Mouse (Mus musculus): Measurements from ENCODE around the gene Klf15. TPM values are rescaled to one million over a fixed set of nuclear protein-coding genes. Genes with fewer than 3 reads are reported as not detected.

The Klf15 gene
- polyA plus RNA-seq, 2 experiments from 2014 or later, result not detected

DNA sequence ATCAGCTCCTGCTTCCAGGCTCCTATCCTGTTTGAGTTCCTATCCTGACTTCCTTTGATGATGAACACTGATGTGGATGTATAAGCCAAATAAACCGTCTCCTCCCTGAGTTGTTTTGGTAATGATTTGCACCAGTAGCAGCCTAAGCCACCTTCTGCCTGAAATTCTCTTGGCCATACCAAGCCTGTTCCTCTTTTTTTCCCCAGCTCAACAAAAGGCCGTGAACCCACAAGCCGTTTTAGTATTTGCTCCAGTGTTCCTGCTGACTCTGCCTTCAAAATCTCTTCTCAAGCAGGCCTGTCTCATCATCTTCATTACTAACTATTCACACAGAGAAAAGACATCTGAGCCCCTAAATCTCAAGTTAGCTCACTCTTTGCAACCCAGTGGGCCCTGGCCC is 31.8 kb downstream of the Klf15 start:
- no peak for ATAC-seq

GRCm38 (mm10) chr6:90494566-90494965 is 32.2 kb downstream of the Klf15 start:
- ATAC-seq, result no peak

DNA sequence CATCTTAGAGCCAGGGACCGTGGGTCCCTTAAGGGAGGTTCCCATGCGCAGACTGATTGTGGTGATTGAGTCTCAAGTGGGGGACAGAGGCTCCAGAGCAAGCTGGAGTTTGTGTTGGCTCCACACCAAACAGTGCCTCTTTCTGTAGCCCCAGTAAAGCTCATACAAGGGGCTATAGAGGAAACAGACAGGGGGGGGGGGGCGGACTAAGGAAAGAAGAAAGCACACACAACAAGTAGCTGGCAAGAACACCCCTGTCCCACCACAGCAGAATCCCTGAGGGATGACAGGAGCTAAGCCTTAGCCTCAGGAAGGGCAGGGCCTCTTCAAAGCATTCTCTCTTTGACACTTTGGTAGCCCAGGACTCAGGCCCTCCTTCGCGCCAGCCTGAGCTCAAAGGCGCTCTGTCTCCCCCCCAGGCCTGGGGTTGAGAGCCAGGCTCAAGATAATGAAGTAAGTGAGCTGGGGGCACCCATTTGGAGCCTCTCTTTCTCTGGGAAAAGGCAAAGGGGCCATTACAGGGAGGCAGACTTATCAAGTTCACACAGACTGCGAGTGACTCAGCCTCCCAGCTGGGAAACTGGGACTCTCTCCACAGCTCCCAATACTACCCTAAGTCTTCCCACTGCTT is 33.0 kb downstream of the Klf15 start:
- ATAC-seq, result no peak

DNA sequence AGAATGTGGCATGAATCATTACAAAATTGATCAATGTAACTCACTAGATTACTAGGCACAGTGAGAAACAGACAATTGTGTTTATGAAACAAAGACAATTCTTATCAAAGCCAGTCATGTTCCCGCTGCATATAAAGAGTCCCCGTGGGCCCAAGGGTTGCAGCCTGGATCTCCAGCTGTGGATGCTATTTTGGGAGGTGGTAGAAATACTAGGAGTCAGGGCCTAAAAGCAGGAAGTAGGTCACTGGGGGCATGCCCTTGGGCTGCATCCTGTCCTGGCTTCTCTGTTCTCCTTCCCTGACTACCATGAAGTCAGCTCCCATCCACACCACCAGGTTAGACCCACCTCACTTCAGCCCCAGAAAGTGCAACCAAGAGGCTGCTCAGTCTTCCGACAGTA is 33.8 kb downstream of the Klf15 start:
- ATAC-seq, result no peak

GRCm38 (mm10) chr6:90499509-90499908 is 37.1 kb downstream of the Klf15 start:
- ATAC-seq, result no peak

GRCm38 (mm10) chr6:90501222-90501940 is 39.0 kb downstream of the Klf15 start:
- no peak for ATAC-seq

- ATAC-seq, result no peak
These were observed 43.5 kb downstream of the Klf15 start for GRCm38 (mm10) chr6:90505906-90506305.

DNA sequence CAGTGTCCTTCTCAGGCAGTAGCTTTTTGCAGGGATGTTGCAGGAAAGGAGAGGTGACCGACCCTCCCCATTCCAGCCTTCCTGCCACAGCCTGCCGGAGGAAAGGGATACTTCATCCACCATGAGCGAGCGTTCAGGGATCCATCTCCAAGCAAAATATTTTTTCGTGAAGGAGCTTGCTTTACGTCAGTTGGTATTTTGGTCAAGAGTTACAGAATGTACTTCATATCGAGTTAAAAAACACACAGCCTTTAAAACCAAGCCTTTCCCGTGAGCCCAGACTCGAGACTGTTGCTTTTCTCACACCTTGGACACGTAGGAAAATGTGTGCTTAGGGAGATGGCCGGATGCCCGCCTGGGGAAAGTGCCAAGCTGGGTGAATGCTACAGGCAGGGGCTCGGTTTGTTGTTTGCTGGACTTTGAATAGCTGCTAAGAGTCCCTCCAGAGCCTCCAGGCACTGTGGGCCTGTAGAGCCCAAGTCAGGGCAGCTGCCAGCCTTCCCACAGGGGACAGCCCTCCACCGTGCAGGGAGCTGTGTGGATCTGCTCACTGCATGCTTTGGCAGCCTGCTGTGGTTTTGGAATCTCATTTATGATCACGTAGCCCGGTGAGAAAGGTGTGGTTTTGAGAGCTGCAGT is 44.4 kb downstream of the Klf15 start:
- ATAC-seq, result no peak

DNA sequence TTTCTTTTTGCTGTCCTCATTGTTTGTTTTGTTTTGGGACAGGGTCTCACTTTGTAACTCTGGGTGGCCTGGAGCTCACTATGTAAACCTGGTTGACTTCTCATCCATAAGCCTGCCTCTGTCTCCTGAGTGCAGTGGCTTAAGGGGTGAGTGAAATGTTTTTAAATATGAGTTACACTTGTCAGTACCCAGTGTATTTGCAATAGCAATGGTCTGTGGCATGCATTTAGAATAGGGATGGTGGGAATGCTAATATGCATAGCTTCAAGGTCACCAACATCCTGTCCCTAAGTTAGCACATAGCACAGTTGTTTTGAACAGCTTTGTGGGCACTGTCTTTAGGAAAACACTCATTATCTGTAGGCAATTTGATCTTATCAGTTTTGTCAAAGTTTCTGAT is 45.1 kb downstream of the Klf15 start:
- ATAC-seq, result no peak

DNA sequence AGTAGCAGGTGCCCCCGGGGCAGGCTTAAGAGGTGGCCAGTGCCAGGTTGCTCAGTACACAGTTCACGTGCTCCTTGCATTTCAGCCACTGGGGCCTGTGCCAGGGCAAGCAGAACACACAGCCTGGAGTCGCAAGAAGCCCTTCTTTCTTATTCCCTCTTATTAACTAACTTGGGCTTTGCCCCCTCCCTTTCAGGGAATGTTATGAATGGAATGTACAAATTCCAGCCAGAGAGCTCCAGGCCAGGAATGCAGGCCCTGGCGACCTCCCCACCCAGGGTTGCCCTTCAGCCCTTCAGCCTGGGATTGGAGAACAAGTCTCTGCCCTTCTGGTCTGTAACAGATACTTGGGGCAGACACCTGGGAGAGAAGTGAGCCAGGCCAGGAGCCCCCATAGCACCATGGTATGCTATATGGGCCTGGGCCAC is 45.8 kb downstream of the Klf15 start:
- ATAC-seq, result no peak

- no peak for ATAC-seq
These were observed 46.7 kb downstream of the Klf15 start for GRCm38 (mm10) chr6:90509085-90509484.

GRCm38 (mm10) chr6:90512416-90512815 is 50.0 kb downstream of the Klf15 start:
- ATAC-seq, result no peak

DNA sequence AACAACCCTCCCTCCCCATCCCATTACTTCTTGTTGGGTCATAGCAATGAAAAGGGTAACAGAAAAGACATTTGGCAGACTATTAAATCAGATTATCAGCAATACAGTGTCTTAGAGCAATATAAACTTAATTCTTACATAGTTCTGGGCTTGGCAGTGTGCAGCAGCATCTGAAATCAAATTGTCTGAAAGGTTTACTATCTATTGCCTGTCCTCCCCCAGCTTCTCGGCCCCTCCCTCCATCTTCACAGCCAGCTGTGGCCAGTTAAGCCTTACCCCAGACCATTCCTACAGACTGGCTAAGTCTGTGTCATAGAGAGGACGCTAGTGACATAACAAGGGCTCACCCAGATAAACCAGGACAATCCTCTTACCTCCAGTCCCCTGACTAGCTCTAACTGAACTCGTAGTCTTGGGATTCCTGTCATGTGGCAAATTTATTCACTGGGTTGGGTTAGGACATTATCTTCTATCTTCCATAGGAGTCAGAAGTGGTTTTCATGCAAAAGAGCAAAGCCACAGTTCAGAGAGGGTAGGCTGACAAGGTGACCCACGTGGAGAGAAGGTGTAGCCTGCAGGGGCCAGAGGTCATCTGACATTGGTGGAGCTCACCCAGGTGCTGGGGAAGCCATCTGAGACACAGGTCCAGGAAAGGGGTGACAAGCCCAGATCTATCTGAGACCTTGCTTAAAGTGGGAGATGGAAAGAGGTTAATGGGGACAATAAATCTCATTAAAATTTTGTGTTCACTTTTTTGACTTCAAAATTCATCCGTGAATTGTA is 50.9 kb downstream of the Klf15 start:
- no peak for ATAC-seq

DNA sequence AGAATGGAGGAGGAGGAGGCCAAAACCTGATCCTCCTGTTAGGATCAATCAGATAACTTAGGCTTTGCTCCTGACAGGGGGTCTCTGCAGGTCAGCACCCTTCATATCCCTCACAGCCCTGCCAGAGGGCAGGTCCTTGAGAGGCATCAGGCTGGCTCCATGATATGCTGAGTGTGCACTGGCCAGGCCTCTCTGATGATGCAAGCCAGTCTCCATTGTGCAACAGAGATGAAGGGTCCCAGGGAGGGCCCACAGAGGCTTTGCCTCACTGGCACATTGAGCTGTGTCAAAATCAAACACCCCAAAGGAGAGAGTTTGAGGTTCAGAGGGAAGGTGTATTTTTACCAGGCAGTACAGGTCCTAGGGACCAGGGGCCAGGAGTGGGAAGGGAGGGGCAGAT is 52.0 kb downstream of the Klf15 start:
- ATAC-seq, result no peak

DNA sequence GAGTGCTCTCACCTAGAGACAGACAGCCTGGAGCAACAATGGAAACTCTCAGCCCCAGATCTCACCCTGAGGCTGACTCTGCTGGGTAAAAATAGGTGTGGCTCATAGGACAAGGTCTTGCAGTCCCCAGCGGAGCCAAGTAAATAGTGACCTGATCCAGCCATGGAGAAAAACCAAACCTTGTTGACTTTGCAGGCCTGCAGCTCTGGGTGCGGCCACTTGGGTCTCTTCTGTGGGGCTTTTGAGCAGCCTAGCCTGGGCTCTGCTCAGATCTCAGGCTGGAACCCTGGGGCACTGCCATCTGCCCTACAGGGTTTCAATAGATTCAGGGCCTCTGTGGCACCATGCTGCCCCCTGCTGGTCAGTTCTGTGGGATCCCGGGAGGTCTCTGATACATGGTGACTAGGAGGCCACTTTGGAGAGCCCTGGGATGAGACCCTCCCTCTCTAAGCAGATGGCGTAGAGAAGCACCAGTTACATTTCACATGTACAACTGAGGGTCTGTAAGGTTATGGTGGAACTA is 52.6 kb downstream of the Klf15 start:
- no peak for ATAC-seq

DNA sequence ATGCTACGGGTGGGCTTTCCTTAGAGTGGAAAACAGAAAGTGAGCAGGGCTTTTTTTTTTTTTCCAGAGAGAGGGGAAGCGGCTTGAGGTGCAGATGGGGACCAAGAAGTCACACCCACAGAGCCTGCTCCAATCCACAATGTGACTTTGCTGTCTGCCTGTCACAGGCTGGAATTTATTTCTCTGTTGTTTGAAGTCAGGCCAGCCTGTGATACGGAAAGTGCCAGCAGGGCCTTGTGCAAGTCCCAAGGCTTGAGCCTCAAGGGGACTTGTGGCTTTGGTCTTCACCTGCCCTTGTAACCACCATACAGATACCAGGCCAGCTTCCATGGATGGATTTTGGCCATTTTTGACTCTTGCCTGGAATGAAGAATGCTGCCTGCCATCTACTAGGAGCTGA is 56.5 kb downstream of the Klf15 start:
- ATAC-seq, result no peak

- ATAC-seq, result no peak
These were observed 57.0 kb downstream of the Klf15 start for GRCm38 (mm10) chr6:90519375-90519774.

Other genes starting within 250 kb of the Klf15 start
- not detected for gene Vmn1r53, start 238.1 kb upstream of the Klf15 start, polyA plus RNA-seq (2017; shearing (Covaris generic))
- gene Vmn1r54, start 216.3 kb upstream of the Klf15 start, polyA plus RNA-seq (2017; shearing (Covaris generic)), result under 1 TPM in 1 of 2 experiments, not detected in 1; 0.17 TPM
- not detected for gene BC048671, start 161.4 kb upstream of the Klf15 start, polyA plus RNA-seq (2017; shearing (Covaris generic))
- gene Chst13, start 137.4 kb upstream of the Klf15 start, polyA plus RNA-seq (2017; shearing (Covaris generic)), result not detected
- not detected for gene Uroc1, start 129.3 kb upstream of the Klf15 start, polyA plus RNA-seq (2017; shearing (Covaris generic))
- gene Zxdc, start 93.1 kb upstream of the Klf15 start, polyA plus RNA-seq (2017; shearing (Covaris generic)), result 1 to 10 TPM; 4.9 to 8.5 TPM
- gene Cfap100, start 33.8 kb upstream of the Klf15 start, polyA plus RNA-seq (2017; shearing (Covaris generic)), result under 1 TPM in 1 of 2 experiments, not detected in 1; 0.25 TPM
- 1 to 10 TPM in 1 of 2 experiments, under 1 TPM in 1; 0.44 to 1.7 TPM for gene Aldh1l1, start 23.9 kb downstream of the Klf15 start, polyA plus RNA-seq (2017; shearing (Covaris generic))
- 1 to 10 TPM; 5.3 to 5.8 TPM for gene Slc41a3, start 142.1 kb downstream of the Klf15 start, polyA plus RNA-seq (2017; shearing (Covaris generic))